Mouse (Mus musculus) CH12.LX (cell line): ENCODE data around the gene Bad. TPM values are rescaled to one million over a fixed set of nuclear protein-coding genes. Genes with fewer than 3 reads are reported as not detected.

Experiments
- DNase-seq: peaks from one replicate; pipeline ENCODE4 v3.0.0-alpha.2; 2013; ENCODE audit errors: extremely low read depth
- H3K27ac ChIP-seq: 2 replicates; pipeline ENCODE4 v1.5.1; 2012; ENCODE audit warnings: low read depth, mild to moderate bottlenecking, control low read depth, moderate library complexity; ENCODE audit not compliant: insufficient read depth
- H3K27me3 ChIP-seq: replicated peaks from 2 replicates; pipeline ENCODE3; 2012; ENCODE audit warnings: inconsistent platforms
- H3K36me3 ChIP-seq, 2 experiments: replicated peaks in 1 of 2; 2 replicates each; pipeline versions ENCODE3 to v1.6.1; 2012; ENCODE audit warnings: inconsistent platforms in 1 of 2, low read length in 1 of 2, mild to moderate bottlenecking in 1 of 2, mixed read lengths in 1 of 2, moderate library complexity in 1 of 2; ENCODE audit not compliant: control insufficient read depth in 1 of 2, insufficient read depth in 1 of 2
- H3K4me1 ChIP-seq, 2 experiments: 2 replicates each; pipeline ENCODE4 v1.6.1; 2012; ENCODE audit warnings: inconsistent platforms in 1 of 2, moderate library complexity in 1 of 2; ENCODE audit not compliant: insufficient read depth in 2 of 2, control insufficient read depth in 1 of 2
- H3K4me2 ChIP-seq: 2 replicates; pipeline ENCODE4 v1.6.1; 2012; ENCODE audit warnings: low read depth, mild to moderate bottlenecking, control low read depth; ENCODE audit not compliant: poor library complexity, insufficient read depth, severe bottlenecking
- H3K4me3 ChIP-seq, 3 experiments: fragments of 150-350 bp in 1 of 3; sonication (generic) in 1 of 3; replicated peaks in 1 of 3; 2 replicates each; pipeline versions ENCODE3 to v1.5.1; 2011 to 2012; ENCODE audit warnings: low read depth in 2 of 3, low read length in 2 of 3, mild to moderate bottlenecking in 2 of 3, moderate library complexity in 2 of 3, control low read depth in 1 of 3, improper control_type of control experiment in 1 of 3, inconsistent platforms in 1 of 3, mixed read lengths in 1 of 3; ENCODE audit not compliant: poor library complexity in 1 of 3
- H3K79me2 ChIP-seq: replicated peaks from 2 replicates; pipeline ENCODE4 v1.6.1; 2012; ENCODE audit warnings: mild to moderate bottlenecking, moderate library complexity; ENCODE audit not compliant: control insufficient read depth, poor library complexity, insufficient read depth, severe bottlenecking; ENCODE audit errors: extremely low read depth
- H3K9ac ChIP-seq: 2 replicates; pipeline ENCODE4 v1.6.1; 2012; ENCODE audit warnings: low read depth, mild to moderate bottlenecking, control low read depth, moderate library complexity; ENCODE audit not compliant: insufficient read depth
- H3K9me3 ChIP-seq: replicated peaks from 2 replicates; pipeline ENCODE3; 2012; ENCODE audit warnings: low read length, inconsistent platforms, mixed read lengths
- CHD1 ChIP-seq: IDR thresholded peaks from 2 replicates; pipeline ENCODE4 v1.6.1; 2012; ENCODE audit warnings: low read depth, low read length, improper control_type of control experiment, inconsistent platforms
- CHD2 ChIP-seq: IDR thresholded peaks from 2 replicates; pipeline ENCODE4 v1.6.1; 2011; ENCODE audit warnings: low read length, improper control_type of control experiment
- E2F4 ChIP-seq: IDR thresholded peaks from 2 replicates; pipeline ENCODE4 v1.6.1; 2011; ENCODE audit warnings: low read depth, low read length, improper control_type of control experiment; ENCODE audit not compliant: insufficient replicate concordance
- ELF1 ChIP-seq: IDR thresholded peaks from 2 replicates; pipeline ENCODE4 v1.6.1; 2014; ENCODE audit warnings: low read depth, mild to moderate bottlenecking, inconsistent platforms, low read length, improper control_type of control experiment
- EP300 ChIP-seq: IDR thresholded peaks from 2 replicates; pipeline ENCODE4 v1.6.1; 2011; ENCODE audit warnings: low read length, improper control_type of control experiment
- GABPA ChIP-seq: IDR thresholded peaks from 2 replicates; pipeline ENCODE4 v1.6.1; 2012; ENCODE audit warnings: low read depth, low read length, improper control_type of control experiment, inconsistent platforms; ENCODE audit not compliant: insufficient replicate concordance
- HCFC1 ChIP-seq: IDR thresholded peaks from 2 replicates; pipeline ENCODE4 v1.6.1; 2012; ENCODE audit warnings: low read depth, mild to moderate bottlenecking, inconsistent platforms, low read length, improper control_type of control experiment
- JUN ChIP-seq: IDR thresholded peaks from 2 replicates; pipeline ENCODE4 v1.6.1; 2011; ENCODE audit warnings: low read depth, mild to moderate bottlenecking, low read length, improper control_type of control experiment, moderate library complexity; ENCODE audit not compliant: insufficient read depth
- KAT2A ChIP-seq: IDR thresholded peaks from 2 replicates; pipeline ENCODE4 v1.6.1; 2012; ENCODE audit warnings: low read length, improper control_type of control experiment, inconsistent platforms; ENCODE audit not compliant: insufficient replicate concordance
- MAX ChIP-seq: IDR thresholded peaks from 2 replicates; pipeline ENCODE4 v1.6.1; 2011; ENCODE audit warnings: low read length, improper control_type of control experiment
- MAZ ChIP-seq: IDR thresholded peaks from 2 replicates; pipeline ENCODE4 v1.6.1; 2012; ENCODE audit warnings: low read depth, mild to moderate bottlenecking, inconsistent platforms, low read length, improper control_type of control experiment, moderate library complexity
- MEF2A ChIP-seq: IDR thresholded peaks from 2 replicates; pipeline ENCODE4 v1.6.1; 2014; ENCODE audit warnings: low read depth, mild to moderate bottlenecking, inconsistent platforms, low read length, improper control_type of control experiment, borderline replicate concordance
- MYC ChIP-seq: IDR thresholded peaks from 2 replicates; pipeline ENCODE4 v1.6.1; 2011; ENCODE audit warnings: low read depth, mild to moderate bottlenecking, improper control_type of control experiment, low read length
- NELFE ChIP-seq: IDR thresholded peaks from 2 replicates; pipeline ENCODE4 v1.6.1; 2011; ENCODE audit warnings: low read depth, low read length, improper control_type of control experiment
- PAX5 ChIP-seq: IDR thresholded peaks from 2 replicates; pipeline ENCODE4 v1.6.1; 2012; ENCODE audit warnings: low read length, inconsistent platforms, mixed read lengths
- POLR2AphosphoS2 ChIP-seq: IDR thresholded peaks from 2 replicates; pipeline ENCODE4 v1.6.1; 2011; ENCODE audit warnings: low read depth, low read length, improper control_type of control experiment
- RAD21 ChIP-seq: IDR thresholded peaks from 2 replicates; pipeline ENCODE4 v1.6.1; 2011; ENCODE audit warnings: low read depth, mild to moderate bottlenecking, low read length, improper control_type of control experiment, moderate library complexity
- RCOR1 ChIP-seq: conservative IDR thresholded peaks from 2 replicates; pipeline ENCODE4 v1.6.1; 2012; ENCODE audit warnings: low read depth, mild to moderate bottlenecking, inconsistent platforms, low read length, improper control_type of control experiment
- SMC3 ChIP-seq: IDR thresholded peaks from 2 replicates; pipeline ENCODE4 v1.6.1; 2011; ENCODE audit warnings: low read depth, low read length, improper control_type of control experiment
- TBP ChIP-seq: conservative IDR thresholded peaks from 2 replicates; pipeline ENCODE4 v1.6.1; 2011; ENCODE audit warnings: low read depth, low read length, improper control_type of control experiment
- TCF12 ChIP-seq: IDR thresholded peaks from 2 replicates; pipeline ENCODE4 v1.6.1; 2014; ENCODE audit warnings: low read depth, mild to moderate bottlenecking, inconsistent platforms, low read length, improper control_type of control experiment
- USF2 ChIP-seq: conservative IDR thresholded peaks from 2 replicates; pipeline ENCODE4 v1.6.1; 2011; ENCODE audit warnings: low read depth, low read length, improper control_type of control experiment
- ZC3H11A ChIP-seq: IDR thresholded peaks from 2 replicates; pipeline ENCODE4 v1.6.1; 2012; ENCODE audit warnings: low read depth, mild to moderate bottlenecking, inconsistent platforms, low read length, improper control_type of control experiment
- ZKSCAN1 ChIP-seq: IDR thresholded peaks from 2 replicates; pipeline ENCODE4 v1.6.1; 2012; ENCODE audit warnings: low read depth, inconsistent platforms, low read length, improper control_type of control experiment, borderline replicate concordance
- ZMIZ1 ChIP-seq: IDR thresholded peaks from 2 replicates; pipeline ENCODE4 v1.6.1; 2012; ENCODE audit warnings: low read depth, mild to moderate bottlenecking, inconsistent platforms, low read length, improper control_type of control experiment
- ZNF384 ChIP-seq: IDR thresholded peaks from 2 replicates; pipeline ENCODE4 v1.6.1; 2012; ENCODE audit warnings: low read depth, low read length, improper control_type of control experiment, inconsistent platforms
- dilution Hi-C: fragments of 300-500 bp; cut with MboI; formaldehyde crosslinking; loops from 2 replicates; pipeline ENCODE4 v1.14.3; 2020; ENCODE audit warnings: low sequenced_read_pairs; ENCODE audit not compliant: extremely low pct_unique_long_range_greater_than_20kb, extremely low pct_ligation_motif_present
- in situ Hi-C: fragments of 300-500 bp; cut with MboI; formaldehyde crosslinking; loops from 3 replicates; pipeline ENCODE4 v1.14.3; 2019; ENCODE audit warnings: low sequenced_read_pairs, low pct_ligation_motif_present, low pct_unique_long_range_greater_than_20kb, mixed read lengths
- polyA plus RNA-seq: library from polyadenylated mRNA; unstranded; fragments of >175 nt; gene quantifications from 2 replicates; pipeline ENCODE4 v1.2.1, GENCODE M21; 2012; ENCODE audit warnings: low read depth; ENCODE audit not compliant: insufficient read length
- total RNA-seq, 2 experiments: library from RNA; depleted of rRNA; stranded (reverse); fragments of 300-350 nt in 1 of 2; fragments of >200 nt in 1 of 2; gene quantifications; 2 replicates each; pipeline ENCODE4 v1.2.3; 2012 to 2014

Gene Bad
- total and polyA plus RNA-seq, 3 experiments = 27.7 to 38.0 (median 33.3) TPM

DNA sequence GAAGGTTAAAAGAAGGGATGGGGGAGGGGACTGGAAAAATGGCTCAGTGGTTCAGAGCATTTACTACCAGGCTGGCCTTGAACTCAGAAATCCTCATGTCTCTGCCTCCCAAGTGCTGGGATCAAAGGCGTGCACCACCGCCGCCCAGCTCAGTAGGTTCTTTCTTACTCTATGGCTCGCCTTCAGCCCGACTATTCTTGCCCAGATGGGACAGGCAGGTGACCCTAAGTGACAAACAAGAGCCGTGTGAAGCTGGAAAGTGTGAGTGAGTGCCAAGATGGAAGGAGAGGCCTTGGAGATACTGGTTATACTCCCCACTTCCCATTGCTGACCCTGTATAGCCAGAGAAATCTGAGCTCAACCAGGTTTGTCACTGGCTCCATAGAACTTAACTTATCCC, 2.0 kb downstream of the Bad start:
- Histone ChIP-seq H3K9me3 (no peaks in the 10 kb centered on the region), H3K4me2 (no peak overlapping the region), H3K36me3 (peaks cover 0 to 31% of the 10 kb centered on the region in 2 experiments), H3K79me2 (no peaks in the 10 kb centered on the region), H3K27me3 (no peaks in the 10 kb centered on the region), H3K9ac (no peak overlapping the region), H3K4me3 (no peak overlapping the region), H3K27ac (no peak overlapping the region), H3K4me1 (peaks cover 9 to 31% of the 10 kb centered on the region in 2 experiments)
- dilution Hi-C loops = no loop called here
- in situ Hi-C loops = no loop called here
- TF ChIP-seq GABPA = no peak
- DNase-seq = no peak

DNA sequence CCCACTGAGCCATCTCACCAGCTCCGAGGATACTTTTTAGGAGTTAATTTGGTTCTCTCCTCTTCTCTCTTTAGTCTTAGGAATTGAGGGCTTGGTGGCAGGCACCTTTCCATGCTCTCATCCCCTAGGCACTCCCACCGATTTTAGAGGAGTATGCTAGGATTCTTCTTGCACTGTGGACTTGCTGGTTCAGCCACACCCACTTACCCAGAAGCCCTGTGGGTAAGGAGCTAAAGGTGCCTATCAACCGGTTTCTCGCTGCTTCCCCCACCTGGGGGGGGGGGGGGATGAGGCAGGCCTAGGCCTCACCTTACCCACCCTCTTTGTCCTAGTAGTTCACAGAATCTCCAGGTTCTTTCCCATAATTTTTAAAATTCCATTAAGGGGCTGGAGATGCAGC, 6.1 kb downstream of the Bad start:
- no peak overlapping the region for H3K4me3 ChIP-seq
- no peak for TF ChIP-seq ELF1
- no peak for TF ChIP-seq NELFE
- no peak for TF ChIP-seq GABPA
- TF ChIP-seq ZNF384 = no peak
- no peak for TF ChIP-seq MAX
- TF ChIP-seq MAZ = no peak
- no peak for TF ChIP-seq ZKSCAN1
- no peak for TF ChIP-seq CHD1
- TF ChIP-seq EP300 = no peak
- no peak for TF ChIP-seq SMC3
- TF ChIP-seq USF2 = no peak
- TF ChIP-seq MEF2A = no peak
- no peak for TF ChIP-seq MYC
- TF ChIP-seq PAX5 = no peak
- in situ Hi-C loops = no loop called here
- dilution Hi-C loops = no loop called here
- no peak for DNase-seq
- no peak overlapping the region for H3K9ac ChIP-seq
- no peaks in the 10 kb centered on the region for H3K27me3 ChIP-seq
- peaks cover 9 to 72% of the 10 kb centered on the region in 2 experiments for H3K36me3 ChIP-seq
- peaks cover 5 to 17% of the 10 kb centered on the region in 2 experiments for H3K4me1 ChIP-seq
- no peaks in the 10 kb centered on the region for H3K79me2 ChIP-seq
- no peaks in the 10 kb centered on the region for H3K9me3 ChIP-seq
- H3K4me2 ChIP-seq = no peak overlapping the region
- H3K27ac ChIP-seq = no peak overlapping the region

DNA sequence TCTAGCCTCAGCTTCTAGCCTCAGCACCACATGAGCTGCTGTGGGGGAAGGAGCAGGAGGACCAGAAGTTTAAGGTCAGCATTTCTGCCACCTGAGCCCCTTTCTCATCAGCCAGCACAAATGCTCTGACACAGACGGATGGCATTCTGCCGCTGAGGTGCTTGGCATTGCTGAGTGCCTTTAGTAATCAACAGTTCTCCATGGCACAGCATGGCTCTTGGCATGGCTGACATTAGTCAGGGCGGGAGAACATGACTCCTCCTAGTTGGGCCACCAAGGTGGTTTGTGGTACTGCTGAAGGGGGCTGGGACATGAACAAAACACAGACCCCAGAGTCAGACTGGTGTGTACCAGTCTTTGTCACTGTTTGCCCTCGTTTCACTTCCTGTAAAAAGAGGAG, 6.5 kb downstream of the Bad start:
- H3K4me2 ChIP-seq = no peak overlapping the region
- no peak overlapping the region for H3K4me3 ChIP-seq
- peaks cover 9 to 76% of the 10 kb centered on the region in 2 experiments for H3K36me3 ChIP-seq
- no peaks in the 10 kb centered on the region for H3K9me3 ChIP-seq
- no peak for TF ChIP-seq ZMIZ1
- no peak for TF ChIP-seq KAT2A
- no peak for TF ChIP-seq RAD21
- no peak for TF ChIP-seq TCF12
- TF ChIP-seq PAX5 = no peak
- TF ChIP-seq POLR2AphosphoS2 = no peak
- TF ChIP-seq RCOR1 = no peak
- TF ChIP-seq HCFC1 = no peak
- no peak for TF ChIP-seq ZC3H11A
- no peak for TF ChIP-seq E2F4
- no peak for TF ChIP-seq TBP
- TF ChIP-seq JUN = no peak
- no peak for TF ChIP-seq ELF1
- TF ChIP-seq GABPA = no peak
- TF ChIP-seq CHD2 = no peak
- no peak overlapping the region for H3K9ac ChIP-seq
- H3K79me2 ChIP-seq = no peaks in the 10 kb centered on the region
- dilution Hi-C loops (no loop called here), in situ Hi-C loops (no loop called here)
- H3K4me1 ChIP-seq = peaks cover 3 to 13% of the 10 kb centered on the region in 2 experiments; a peak in 2 of 4 replicates
- DNase-seq = no peak
- H3K27me3 ChIP-seq = no peaks in the 10 kb centered on the region
- no peak overlapping the region for H3K27ac ChIP-seq
